25 mouse cellular contexts compared by ENCODE assay signal in genomic region chr14:121952046-121952400, GRCm38 (mm10). TPM values are rescaled to one million over a fixed set of nuclear protein-coding genes. Genes with fewer than 3 reads are reported as not detected.
"Had no signal": no experiment of that assay in that cellular context is flagged by ENCODE, and none has a peak within 500 bp of the region (broad histone marks: within the 10 kb centered on the region; RNA-seq: fewer than 3 reads in every experiment).

No protein-coding gene starts in this region.

- H3K27me3 ChIP-seq: limb, embryonic 12.5 days; limb, embryonic 15.5 days; liver, embryonic 15.5 days; lung, embryonic 15.5 days; megakaryocyte, embryonic 14.5 days; midbrain, embryonic 15.5 days; neural tube, embryonic 13.5 days; stomach, embryonic 15.5 days had no signal

- H3K4me2 ChIP-seq: limb, embryonic 12.5 days; limb, embryonic 15.5 days; liver, embryonic 15.5 days; lung, embryonic 15.5 days; midbrain, embryonic 15.5 days; neural tube, embryonic 13.5 days; stomach, embryonic 15.5 days had no signal

- H3K27ac ChIP-seq: limb, embryonic 12.5 days; limb, embryonic 15.5 days; liver, embryonic 15.5 days; lung, embryonic 15.5 days; midbrain, embryonic 10.5 days; midbrain, embryonic 15.5 days; neural tube, embryonic 13.5 days; stomach, embryonic 15.5 days had no signal

- H3K9me3 ChIP-seq: limb, embryonic 12.5 days; limb, embryonic 15.5 days; liver, embryonic 15.5 days; lung, embryonic 15.5 days; megakaryocyte, embryonic 14.5 days; midbrain, embryonic 10.5 days; midbrain, embryonic 15.5 days; neural tube, embryonic 13.5 days; stomach, embryonic 15.5 days had no signal

- H3K9ac ChIP-seq: limb, embryonic 12.5 days; limb, embryonic 15.5 days; liver, embryonic 15.5 days; lung, embryonic 15.5 days; midbrain, embryonic 15.5 days; neural tube, embryonic 13.5 days; stomach, embryonic 15.5 days had no signal

- ATAC-seq: midbrain, embryonic 15.5 days had no signal

- H3K4me1 ChIP-seq: lung, embryonic 15.5 days; midbrain, embryonic 10.5 days; midbrain, embryonic 15.5 days; neural tube, embryonic 13.5 days had no signal

- H3K4me3 ChIP-seq: limb, embryonic 12.5 days; limb, embryonic 15.5 days; liver, embryonic 15.5 days; lung, embryonic 15.5 days; midbrain, embryonic 10.5 days; midbrain, embryonic 15.5 days; neural tube, embryonic 13.5 days; stomach, embryonic 15.5 days had no signal

- DNase-seq: kidney, adult 18-20 months; kidney, adult 9 months; kidney, postnatal 14 days; kidney, postnatal 4 days; left cerebral cortex, postnatal 4 days; lung, adult 18-20 months; lung, postnatal 10 days; lung, postnatal 36 days; retina, postnatal 1 day; right cerebral cortex, postnatal 25 days; thymus, postnatal 25 days had no signal

- H3K36me3 ChIP-seq: lung, embryonic 15.5 days; midbrain, embryonic 15.5 days had no signal

RNA-seq across cellular contexts. Expression of gene Gpr18, which starts 36.4 kb away (rescaled TPM):
- total RNA-seq: layer of hippocampus, adult 18-20 months; layer of hippocampus, postnatal 14 days; left cerebral cortex, adult 8-10 months; left cerebral cortex, postnatal 14 days; left cerebral cortex, postnatal 4 days had no signal
- polyA plus RNA-seq: kidney, embryonic 16.5 days had no signal
